Mouse (Mus musculus): Measurements from ENCODE around the gene Gpr171. TPM values are rescaled to one million over a fixed set of nuclear protein-coding genes. Genes with fewer than 3 reads are reported as not detected.
A peak's percentile ranks its signal among the peaks of the same experiment; 100 is the strongest.
"Not testable (repeated sequence)": the region's sequence is repeated elsewhere in the genome, so short reads cannot be mapped to it uniquely, and the experiment has no call there.

Gene Gpr171
- polyA plus RNA-seq, 1 experiment from 2014 or later: 0.91 TPM

GRCm38 (mm10) chr3:59121780-59122449, 20.3 kb upstream of the Gpr171 start:
- Histone ChIP-seq H3K27ac (ENCODE audit: low read depth, low read length) (no peak overlapping the region), H3K4me2 (ENCODE audit: low read length) (no peak overlapping the region), H3K36me3 (ENCODE audit: control insufficient read depth, insufficient read depth, low read length) (no peaks in the 10 kb centered on the region), H3K4me3 (ENCODE audit: low read length) (no peak overlapping the region), H3K9ac (ENCODE audit: low read depth, low read length) (no peak overlapping the region), H3K27me3 (replicated peaks; ENCODE audit: control insufficient read depth, insufficient read depth, low read length) (no peaks in the 10 kb centered on the region), H3K4me1 (ENCODE audit: control insufficient read depth, insufficient read depth, low read depth, low read length) (no peaks in the 10 kb centered on the region), H3K9me3 (ENCODE audit: control insufficient read depth, low read length) (no peaks in the 10 kb centered on the region)
- 71% methylated on average over 7 of the region's 7 CpGs for WGBS
- no peak for ATAC-seq

GRCm38 (mm10) chr3:59121067-59121730, 19.6 kb upstream of the Gpr171 start:
- Histone ChIP-seq H3K4me1 (ENCODE audit: control insufficient read depth, insufficient read depth, low read depth, low read length) (no peaks in the 10 kb centered on the region), H3K9me3 (ENCODE audit: control insufficient read depth, low read length) (no peaks in the 10 kb centered on the region), H3K9ac (ENCODE audit: low read depth, low read length) (no peak overlapping the region), H3K27ac (ENCODE audit: low read depth, low read length) (peak overlapping the region; percentile 36; the same call in 1 of the 2 replicates), H3K4me3 (ENCODE audit: low read length) (no peak overlapping the region), H3K4me2 (ENCODE audit: low read length) (no peak overlapping the region), H3K27me3 (replicated peaks; ENCODE audit: control insufficient read depth, insufficient read depth, low read length) (no peaks in the 10 kb centered on the region), H3K36me3 (ENCODE audit: control insufficient read depth, insufficient read depth, low read length) (no peaks in the 10 kb centered on the region)
- ATAC-seq: peak; percentile 41
- 36% methylated on average over 7 of the region's 7 CpGs for WGBS

GRCm38 (mm10) chr3:59113973-59114517, 12.4 kb upstream of the Gpr171 start:
- H3K9me3 ChIP-seq (ENCODE audit: control insufficient read depth, low read length): no peaks in the 10 kb centered on the region
- H3K9ac ChIP-seq (ENCODE audit: low read depth, low read length): no peak overlapping the region
- peaks cover 5% of the 10 kb centered on the region; the same call in 1 of the 2 replicates for H3K36me3 ChIP-seq (ENCODE audit: control insufficient read depth, insufficient read depth, low read length)
- no peak for ATAC-seq
- H3K4me3 ChIP-seq (ENCODE audit: low read length): no peak overlapping the region
- no peaks in the 10 kb centered on the region for H3K27me3 ChIP-seq (replicated peaks; ENCODE audit: control insufficient read depth, insufficient read depth, low read length)
- no peak overlapping the region for H3K4me2 ChIP-seq (ENCODE audit: low read length)
- WGBS: 79% methylated on average over 8 of the region's 8 CpGs
- H3K27ac ChIP-seq (ENCODE audit: low read depth, low read length): no peak overlapping the region
- H3K4me1 ChIP-seq (ENCODE audit: control insufficient read depth, insufficient read depth, low read depth, low read length): no peaks in the 10 kb centered on the region

- H3K4me2 ChIP-seq (ENCODE audit: low read length); ATAC-seq; H3K9me3 ChIP-seq (ENCODE audit: control insufficient read depth, low read length); H3K9ac ChIP-seq (ENCODE audit: low read depth, low read length); H3K27me3 ChIP-seq (replicated peaks; ENCODE audit: control insufficient read depth, insufficient read depth, low read length); H3K27ac ChIP-seq (ENCODE audit: low read depth, low read length); H3K36me3 ChIP-seq (ENCODE audit: control insufficient read depth, insufficient read depth, low read length); H3K4me3 ChIP-seq (ENCODE audit: low read length); H3K4me1 ChIP-seq (ENCODE audit: control insufficient read depth, insufficient read depth, low read depth, low read length): not testable (repeated sequence)
- whole genome bisulfite sequencing: 94% methylated on average over 4 of the region's 4 CpGs
Measured at GRCm38 (mm10) chr3:59113291-59113690, 11.7 kb upstream of the Gpr171 start.

- Histone ChIP-seq H3K4me1 (ENCODE audit: control insufficient read depth, insufficient read depth, low read depth, low read length) (no peaks in the 10 kb centered on the region), H3K27me3 (replicated peaks; ENCODE audit: control insufficient read depth, insufficient read depth, low read length) (no peaks in the 10 kb centered on the region), H3K4me2 (ENCODE audit: low read length) (no peak overlapping the region), H3K9me3 (ENCODE audit: control insufficient read depth, low read length) (no peaks in the 10 kb centered on the region), H3K9ac (ENCODE audit: low read depth, low read length) (no peak overlapping the region), H3K27ac (ENCODE audit: low read depth, low read length) (no peak overlapping the region), H3K36me3 (ENCODE audit: control insufficient read depth, insufficient read depth, low read length) (peaks cover 5% of the 10 kb centered on the region; the same call in 1 of the 2 replicates), H3K4me3 (ENCODE audit: low read length) (no peak overlapping the region)
- ATAC-seq: no peak
- 87% methylated on average over 3 of the region's 3 CpGs for WGBS
Measured at GRCm38 (mm10) chr3:59111944-59112343, 10.3 kb upstream of the Gpr171 start.

- WGBS: 97% methylated on average over 3 of the region's 3 CpGs
- H3K36me3 ChIP-seq (ENCODE audit: control insufficient read depth, insufficient read depth, low read length); ATAC-seq; H3K4me3 ChIP-seq (ENCODE audit: low read length); H3K9ac ChIP-seq (ENCODE audit: low read depth, low read length); H3K9me3 ChIP-seq (ENCODE audit: control insufficient read depth, low read length); H3K4me2 ChIP-seq (ENCODE audit: low read length); H3K4me1 ChIP-seq (ENCODE audit: control insufficient read depth, insufficient read depth, low read depth, low read length); H3K27ac ChIP-seq (ENCODE audit: low read depth, low read length); H3K27me3 ChIP-seq (replicated peaks; ENCODE audit: control insufficient read depth, insufficient read depth, low read length): not testable (repeated sequence)
Measured at GRCm38 (mm10) chr3:59109834-59110233, 8.2 kb upstream of the Gpr171 start.

- 98% methylated on average over 4 of the region's 4 CpGs for WGBS
Measured at GRCm38 (mm10) chr3:59107439-59107838, 5.8 kb upstream of the Gpr171 start.

GRCm38 (mm10) chr3:59104462-59104861, 2.8 kb upstream of the Gpr171 start:
- no peak overlapping the region for H3K9ac ChIP-seq (ENCODE audit: low read depth, low read length)
- no peaks in the 10 kb centered on the region for H3K4me1 ChIP-seq (ENCODE audit: control insufficient read depth, insufficient read depth, low read depth, low read length)
- ATAC-seq: no peak
- no peak overlapping the region for H3K27ac ChIP-seq (ENCODE audit: low read depth, low read length)
- no peak overlapping the region for H3K4me3 ChIP-seq (ENCODE audit: low read length)
- WGBS: 85% methylated on average over 4 of the region's 4 CpGs
- no peaks in the 10 kb centered on the region for H3K27me3 ChIP-seq (replicated peaks; ENCODE audit: control insufficient read depth, insufficient read depth, low read length)
- H3K36me3 ChIP-seq (ENCODE audit: control insufficient read depth, insufficient read depth, low read length): no peaks in the 10 kb centered on the region
- no peak overlapping the region for H3K4me2 ChIP-seq (ENCODE audit: low read length)
- no peaks in the 10 kb centered on the region for H3K9me3 ChIP-seq (ENCODE audit: control insufficient read depth, low read length)

More at GRCm38 (mm10) chr3:59107439-59107838, 5.8 kb upstream of the Gpr171 start:
- no peaks in the 10 kb centered on the region for H3K36me3 ChIP-seq (ENCODE audit: control insufficient read depth, insufficient read depth, low read length)
- H3K27me3 ChIP-seq (replicated peaks; ENCODE audit: control insufficient read depth, insufficient read depth, low read length): no peaks in the 10 kb centered on the region
- H3K4me2 ChIP-seq (ENCODE audit: low read length): no peak overlapping the region
- no peak for ATAC-seq
- no peaks in the 10 kb centered on the region for H3K4me1 ChIP-seq (ENCODE audit: control insufficient read depth, insufficient read depth, low read depth, low read length)
- no peak overlapping the region for H3K4me3 ChIP-seq (ENCODE audit: low read length)
- no peaks in the 10 kb centered on the region for H3K9me3 ChIP-seq (ENCODE audit: control insufficient read depth, low read length)
- no peak overlapping the region for H3K9ac ChIP-seq (ENCODE audit: low read depth, low read length)
- no peak overlapping the region for H3K27ac ChIP-seq (ENCODE audit: low read depth, low read length)

GRCm38 (mm10) chr3:59102146-59102545, 525 bp upstream of the Gpr171 start:
- Histone ChIP-seq H3K27me3 (replicated peaks; ENCODE audit: control insufficient read depth, insufficient read depth, low read length) (no peaks in the 10 kb centered on the region), H3K4me1 (ENCODE audit: control insufficient read depth, insufficient read depth, low read depth, low read length) (no peaks in the 10 kb centered on the region), H3K27ac (ENCODE audit: low read depth, low read length) (no peak overlapping the region), H3K36me3 (ENCODE audit: control insufficient read depth, insufficient read depth, low read length) (no peaks in the 10 kb centered on the region), H3K4me2 (ENCODE audit: low read length) (no peak overlapping the region), H3K9me3 (ENCODE audit: control insufficient read depth, low read length) (no peaks in the 10 kb centered on the region), H3K4me3 (ENCODE audit: low read length) (no peak overlapping the region), H3K9ac (ENCODE audit: low read depth, low read length) (no peak overlapping the region)
- ATAC-seq: no peak
- WGBS: 97% methylated on average over 2 of the region's 2 CpGs
